Mouse (Mus musculus): ENCODE results near the gene 1810009A15Rik. TPM values are rescaled to one million over a fixed set of nuclear protein-coding genes. Genes with fewer than 3 reads are reported as not detected.
A peak's percentile ranks its signal among the peaks of the same experiment; 100 is the strongest.

Gene 1810009A15Rik
- polyA plus RNA-seq, 1 experiment from 2014 or later = 56.5 TPM

GRCm38 (mm10) chr19:8929224-8930088 is 40.8 kb downstream of the 1810009A15Rik start, which contains the start of the genes Rom1 and Eml3:
Gene Rom1, minus strand, starts transcription at chr19:8929356.
Gene Eml3, plus strand, starts transcription at chr19:8929552.
- H3K4me2 ChIP-seq = peak within 1 kb of the TSS; percentile 71
- peak within 1 kb of the TSS; percentile 54 for H3K4me3 ChIP-seq
- peaks cover 45% of the 10 kb centered on the region for H3K36me3 ChIP-seq
- H3K27me3 ChIP-seq = peaks cover 6% of the 10 kb centered on the region; the same call in 1 of the 2 replicates
- peak within 1 kb of the TSS; percentile 77 for H3K9ac ChIP-seq
- peaks cover 24% of the 10 kb centered on the region for H3K4me1 ChIP-seq (replicated peaks)
- peak; percentile 46 for ATAC-seq (ENCODE audit: low FRiP score)
- under 1% methylated on average over 64 of the region's 74 CpGs for WGBS
- no peaks in the 10 kb centered on the region for H3K9me3 ChIP-seq
- H3K27ac ChIP-seq = peak within 1 kb of the TSS; percentile 35

DNA sequence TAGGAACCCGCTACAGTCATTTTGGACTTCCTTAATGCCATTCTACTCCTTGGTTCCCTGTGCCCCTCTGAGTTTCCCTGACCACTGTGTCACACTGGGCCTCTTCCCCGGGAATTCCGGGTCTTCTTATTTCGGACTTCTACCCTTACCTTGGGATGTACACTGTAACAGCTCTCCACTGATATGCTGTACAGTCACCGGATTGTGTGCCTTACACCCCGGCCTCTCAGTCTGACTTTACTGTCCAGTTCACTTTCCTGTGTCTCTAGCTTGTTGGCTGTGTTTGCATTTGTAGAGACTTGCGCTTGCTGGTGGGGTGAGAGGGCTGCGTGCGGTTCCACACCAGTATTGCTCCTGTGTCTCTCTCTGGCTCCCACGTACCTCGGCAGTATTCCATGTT is 41.5 kb downstream of the 1810009A15Rik start:
- ATAC-seq (ENCODE audit: low FRiP score) = 0 out of 2 replicates have a peak, but pooled peaks have one; percentile 9
- H3K36me3 ChIP-seq = peaks cover 44% of the 10 kb centered on the region
- H3K4me1 ChIP-seq (replicated peaks) = peaks cover 24% of the 10 kb centered on the region
- no peak overlapping the region for H3K27ac ChIP-seq
- WGBS = 16% methylated on average over 11 of the region's 11 CpGs
- H3K9me3 ChIP-seq = no peaks in the 10 kb centered on the region
- peaks cover 6% of the 10 kb centered on the region; the same call in 1 of the 2 replicates for H3K27me3 ChIP-seq
- peak overlapping the region; percentile 71 for H3K4me2 ChIP-seq
- peak overlapping the region; percentile 77 for H3K9ac ChIP-seq
- peak overlapping the region; percentile 54 for H3K4me3 ChIP-seq

DNA sequence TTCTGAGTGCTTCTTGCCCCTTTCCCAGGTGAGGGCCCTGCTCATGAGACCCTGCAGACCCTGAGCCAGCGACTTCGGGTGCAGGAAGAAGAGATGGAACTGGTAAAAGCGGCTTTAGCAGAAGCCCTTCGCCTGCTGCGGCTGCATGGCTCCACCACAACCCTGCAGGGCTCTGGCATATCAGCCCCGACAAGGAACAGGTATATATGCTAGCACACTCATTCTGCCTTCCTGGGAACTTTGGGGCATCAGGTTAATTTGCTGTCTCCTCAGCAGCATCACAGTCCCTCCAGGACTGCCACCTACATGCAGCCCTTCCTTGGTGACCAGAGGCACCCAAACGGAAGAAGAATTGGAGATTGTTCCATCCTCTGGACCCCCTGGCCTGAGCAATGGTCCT is 42.1 kb downstream of the 1810009A15Rik start:
- Histone ChIP-seq H3K9ac (peak overlapping the region; percentile 35; the same call in 1 of the 2 replicates), H3K36me3 (peaks cover 38% of the 10 kb centered on the region), H3K4me2 (peak overlapping the region; percentile 71), H3K27me3 (peaks cover 6% of the 10 kb centered on the region; the same call in 1 of the 2 replicates), H3K9me3 (no peaks in the 10 kb centered on the region), H3K4me3 (0 out of 2 replicates have a peak overlapping the region, but pooled peaks have one; percentile 54), H3K4me1 (replicated peaks) (peaks cover 24% of the 10 kb centered on the region), H3K27ac (no peak overlapping the region)
- WGBS = 91% methylated on average over 7 of the region's 7 CpGs
- ATAC-seq (ENCODE audit: low FRiP score) = no peak

DNA sequence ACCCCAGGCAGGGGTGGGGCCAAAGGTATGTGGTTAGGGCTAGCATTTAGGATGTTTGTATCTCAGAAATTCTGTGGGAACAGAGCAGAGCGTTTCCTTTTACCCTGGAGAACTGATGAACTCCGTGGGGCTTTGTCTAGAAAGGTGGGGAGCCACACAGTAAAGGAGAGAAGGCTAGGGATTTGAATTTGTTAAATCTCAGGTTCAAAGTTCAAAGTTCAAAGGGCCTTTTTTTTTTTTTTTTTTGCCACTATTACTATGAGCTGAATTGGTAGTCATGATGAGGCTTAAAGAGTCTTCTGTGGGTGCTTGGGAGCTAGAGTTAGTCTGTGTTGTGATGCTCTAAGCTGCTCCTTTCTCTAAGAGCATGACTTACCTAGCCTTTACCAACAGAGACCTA is 48.1 kb downstream of the 1810009A15Rik start:
- WGBS = 84% methylated on average over 2 of the region's 2 CpGs
- peaks cover 9% of the 10 kb centered on the region for H3K4me1 ChIP-seq (replicated peaks)
- no peak overlapping the region for H3K4me3 ChIP-seq
- no peaks in the 10 kb centered on the region for H3K9me3 ChIP-seq
- H3K27ac ChIP-seq = no peak overlapping the region
- no peak overlapping the region for H3K9ac ChIP-seq
- no peak overlapping the region for H3K4me2 ChIP-seq
- H3K27me3 ChIP-seq = no peaks in the 10 kb centered on the region
- peaks cover 18% of the 10 kb centered on the region for H3K36me3 ChIP-seq
- no peak for ATAC-seq (ENCODE audit: low FRiP score)

Small RNAs within 50 kb of the gene (microRNA-seq; reads per million reads assigned to microRNA genes)
- not detected for gene Mir5136

Other genes starting within 250 kb of the 1810009A15Rik start
- gene Chrm1, start 225.1 kb upstream of the 1810009A15Rik start, polyA plus RNA-seq (2015; fragmentation: Nextera tagmentation; extraction: Ambion mirVana) = 0.51 and 0.71 TPM in 2 replicates
- 153 and 163 TPM in 2 replicates for gene Slc3a2, start 165.5 kb upstream of the 1810009A15Rik start, polyA plus RNA-seq (2015; fragmentation: Nextera tagmentation; extraction: Ambion mirVana)
- 82.6 and 89.9 TPM in 2 replicates for gene Wdr74, start 153.0 kb upstream of the 1810009A15Rik start, polyA plus RNA-seq (2015; fragmentation: Nextera tagmentation; extraction: Ambion mirVana)
- 1.9 and 3.0 TPM in 2 replicates for gene 1700092M07Rik, start 148.1 kb upstream of the 1810009A15Rik start, polyA plus RNA-seq (2015; fragmentation: Nextera tagmentation; extraction: Ambion mirVana)
- 120 and 128 TPM in 2 replicates for gene Stx5a, start 147.4 kb upstream of the 1810009A15Rik start, polyA plus RNA-seq (2015; fragmentation: Nextera tagmentation; extraction: Ambion mirVana)
- 168 and 170 TPM in 2 replicates for gene Nxf1, start 131.8 kb upstream of the 1810009A15Rik start, polyA plus RNA-seq (2015; fragmentation: Nextera tagmentation; extraction: Ambion mirVana)
- 257 and 258 TPM in 2 replicates for gene Tmem223, start 117.9 kb upstream of the 1810009A15Rik start, polyA plus RNA-seq (2015; fragmentation: Nextera tagmentation; extraction: Ambion mirVana)
- gene Tmem179b, start 114.4 kb upstream of the 1810009A15Rik start, polyA plus RNA-seq (2015; fragmentation: Nextera tagmentation; extraction: Ambion mirVana) = 38.1 and 38.6 TPM in 2 replicates
- gene Taf6l, start 102.4 kb upstream of the 1810009A15Rik start, polyA plus RNA-seq (2015; fragmentation: Nextera tagmentation; extraction: Ambion mirVana) = 27.1 and 30.1 TPM in 2 replicates
- 153 and 163 TPM in 2 replicates for gene Polr2g, start 90.3 kb upstream of the 1810009A15Rik start, polyA plus RNA-seq (2015; fragmentation: Nextera tagmentation; extraction: Ambion mirVana)
- gene Zbtb3, start 86.3 kb upstream of the 1810009A15Rik start, polyA plus RNA-seq (2015; fragmentation: Nextera tagmentation; extraction: Ambion mirVana) = 8.0 and 8.4 TPM in 2 replicates
- gene Ttc9c, start 69.5 kb upstream of the 1810009A15Rik start, polyA plus RNA-seq (2015; fragmentation: Nextera tagmentation; extraction: Ambion mirVana) = 60.4 and 61.4 TPM in 2 replicates
- 5.8 and 6.3 TPM in 2 replicates for gene Hnrnpul2, start 68.8 kb upstream of the 1810009A15Rik start, polyA plus RNA-seq (2015; fragmentation: Nextera tagmentation; extraction: Ambion mirVana)
- not detected in 2 replicates for gene AC129217.1, start 59.1 kb upstream of the 1810009A15Rik start, polyA plus RNA-seq (2015; fragmentation: Nextera tagmentation; extraction: Ambion mirVana)
- gene Bscl2, start 51.4 kb upstream of the 1810009A15Rik start, polyA plus RNA-seq (2015; fragmentation: Nextera tagmentation; extraction: Ambion mirVana) = 82.9 and 84.0 TPM in 2 replicates
- 346 and 374 TPM in 2 replicates for gene Gng3, start 49.7 kb upstream of the 1810009A15Rik start, polyA plus RNA-seq (2015; fragmentation: Nextera tagmentation; extraction: Ambion mirVana)
- 1.0 and 1.3 TPM in 2 replicates for gene Lrrn4cl, start 38.1 kb upstream of the 1810009A15Rik start, polyA plus RNA-seq (2015; fragmentation: Nextera tagmentation; extraction: Ambion mirVana)
- gene Ubxn1, start 17.4 kb upstream of the 1810009A15Rik start, polyA plus RNA-seq (2015; fragmentation: Nextera tagmentation; extraction: Ambion mirVana) = 162 TPM in 2 replicates
- 71.0 and 72.3 TPM in 2 replicates for gene Uqcc3, start 7.9 kb upstream of the 1810009A15Rik start, polyA plus RNA-seq (2015; fragmentation: Nextera tagmentation; extraction: Ambion mirVana)
- gene Lbhd1, start 5.1 kb upstream of the 1810009A15Rik start, polyA plus RNA-seq (2015; fragmentation: Nextera tagmentation; extraction: Ambion mirVana) = 45.3 and 57.7 TPM in 2 replicates
- not detected in 2 replicates for gene Gm49403, start 4.9 kb upstream of the 1810009A15Rik start, polyA plus RNA-seq (2015; fragmentation: Nextera tagmentation; extraction: Ambion mirVana)
- not detected in 2 replicates for gene Gm49416, start 73 bp downstream of the 1810009A15Rik start, polyA plus RNA-seq (2015; fragmentation: Nextera tagmentation; extraction: Ambion mirVana)
- 34.3 and 34.6 TPM in 2 replicates for gene Ints5, start 4.2 kb downstream of the 1810009A15Rik start, polyA plus RNA-seq (2015; fragmentation: Nextera tagmentation; extraction: Ambion mirVana)
- 91.7 and 95.9 TPM in 2 replicates for gene Ganab, start 9.2 kb downstream of the 1810009A15Rik start, polyA plus RNA-seq (2015; fragmentation: Nextera tagmentation; extraction: Ambion mirVana)
- gene B3gat3, start 31.5 kb downstream of the 1810009A15Rik start, polyA plus RNA-seq (2015; fragmentation: Nextera tagmentation; extraction: Ambion mirVana) = 89.7 and 91.8 TPM in 2 replicates
- 1.6 and 1.8 TPM in 2 replicates for gene Rom1, start 40.5 kb downstream of the 1810009A15Rik start, polyA plus RNA-seq (2015; fragmentation: Nextera tagmentation; extraction: Ambion mirVana)
- 9.4 and 11.3 TPM in 2 replicates for gene Eml3, start 40.7 kb downstream of the 1810009A15Rik start, polyA plus RNA-seq (2015; fragmentation: Nextera tagmentation; extraction: Ambion mirVana)
- 133 and 137 TPM in 2 replicates for gene Mta2, start 53.0 kb downstream of the 1810009A15Rik start, polyA plus RNA-seq (2015; fragmentation: Nextera tagmentation; extraction: Ambion mirVana)
- 29.4 and 31.1 TPM in 2 replicates for gene Tut1, start 65.0 kb downstream of the 1810009A15Rik start, polyA plus RNA-seq (2015; fragmentation: Nextera tagmentation; extraction: Ambion mirVana)
- gene Eef1g, start 78.2 kb downstream of the 1810009A15Rik start, polyA plus RNA-seq (2015; fragmentation: Nextera tagmentation; extraction: Ambion mirVana) = 344 and 348 TPM in 2 replicates
- gene Ahnak, start 100.4 kb downstream of the 1810009A15Rik start, polyA plus RNA-seq (2015; fragmentation: Nextera tagmentation; extraction: Ambion mirVana) = 5.7 and 6.4 TPM in 2 replicates
- gene Scgb1a1, start 199.1 kb downstream of the 1810009A15Rik start, polyA plus RNA-seq (2015; fragmentation: Nextera tagmentation; extraction: Ambion mirVana) = not detected in 2 replicates
- 16.6 and 23.0 TPM in 2 replicates for gene Asrgl1, start 246.8 kb downstream of the 1810009A15Rik start, polyA plus RNA-seq (2015; fragmentation: Nextera tagmentation; extraction: Ambion mirVana)